Mouse (Mus musculus): Measurements from ENCODE around the gene Gmeb2. TPM values are rescaled to one million over a fixed set of nuclear protein-coding genes. Genes with fewer than 3 reads are reported as not detected.

Gmeb2 gene
- 11.1 TPM for polyA plus RNA-seq (2015; fragmentation: Illumina TruSeq; extraction: RNeasy Lipid Tissue Mini Kit (QIAGEN cat#74804); ENCODE audit: insufficient read depth, low read depth, low replicate concordance)

GRCm38 (mm10) chr2:181287958-181288350, at the start of gene Gmeb2:
Gmeb2 (minus strand) TSS chr2:181288035.

GRCm38 (mm10) chr2:181319248-181320102, 31.6 kb upstream of the Gmeb2 start, which contains the start of gene Rtel1:
Rtel1 (plus strand) TSS chr2:181319739.

DNA sequence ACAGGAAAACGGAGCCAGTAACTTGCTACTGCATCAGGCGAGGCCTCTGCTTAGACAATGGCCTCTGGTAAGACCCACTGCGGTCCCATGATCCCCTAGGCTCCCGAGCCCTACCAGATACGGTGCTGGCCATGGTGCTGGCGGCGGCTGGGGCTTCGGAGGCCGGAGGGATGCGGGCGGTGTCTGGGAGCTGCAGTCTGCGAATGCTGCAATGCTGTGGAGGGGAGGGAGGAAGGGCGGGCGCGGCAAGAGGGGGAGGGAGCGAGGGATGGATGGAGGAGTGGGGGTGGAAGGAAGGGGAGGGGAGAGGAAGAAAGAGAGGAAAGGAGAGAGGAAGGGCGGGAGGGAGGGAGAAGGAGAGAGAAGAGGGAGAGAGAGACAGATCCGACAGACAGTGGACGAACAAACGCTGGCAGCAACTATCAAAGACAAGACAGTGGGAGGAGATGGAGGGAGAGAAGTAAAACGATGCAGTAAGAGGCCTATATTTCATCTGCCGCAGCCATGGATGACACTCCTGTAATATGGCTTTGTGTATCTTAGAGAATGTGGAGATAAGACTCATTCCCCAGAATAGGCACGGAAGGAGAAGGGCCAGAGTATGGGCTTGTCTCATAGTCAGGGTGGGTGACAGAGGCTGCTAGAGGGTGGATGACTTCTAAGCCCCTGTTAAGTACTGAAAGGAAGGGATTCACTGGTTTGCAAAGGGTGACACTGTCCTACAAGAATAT, 26.4 kb upstream of the Gmeb2 start, which contains the start of gene Stmn3:
TSS of gene Stmn3 (minus strand) at position 421 of the 731 bp plus-strand sequence.

DNA sequence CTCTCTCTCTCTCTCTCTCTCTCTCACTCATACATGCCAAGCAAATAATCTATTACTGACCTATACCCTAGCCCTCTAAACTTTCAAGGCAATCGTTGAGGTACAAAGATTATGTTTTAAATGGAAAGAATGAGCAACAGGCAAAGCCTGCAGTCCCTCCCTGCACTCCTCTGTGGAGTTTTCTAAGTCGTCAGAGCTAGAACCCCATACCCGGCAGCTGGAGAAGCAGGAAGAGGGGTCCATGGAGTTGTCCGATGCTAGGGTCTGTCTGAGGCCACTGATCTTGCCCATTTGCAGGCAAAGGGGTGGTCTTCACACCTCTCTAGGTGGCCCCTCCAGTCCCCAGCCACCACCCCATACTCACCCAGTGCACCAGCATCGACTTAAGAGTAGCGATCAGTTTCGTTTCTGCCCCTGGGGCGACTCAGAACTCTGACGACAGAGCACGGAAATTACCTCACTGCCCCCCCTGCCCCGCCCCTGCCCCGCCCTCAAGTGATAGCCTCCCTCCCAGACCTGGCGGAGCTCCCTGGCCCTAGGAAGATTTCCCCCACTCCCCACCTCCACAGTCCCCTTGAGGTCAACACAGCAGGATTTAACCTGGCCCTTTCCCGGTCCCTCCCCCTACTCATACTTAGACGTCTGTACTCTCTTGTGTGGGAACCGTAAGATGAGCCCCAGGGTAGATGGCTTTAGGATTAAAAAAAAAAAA, 46.1 kb downstream of the Gmeb2 start, which contains the start of gene Helz2:
TSS of gene Helz2 (minus strand) at position 426 of the 712 bp plus-strand sequence.

DNA sequence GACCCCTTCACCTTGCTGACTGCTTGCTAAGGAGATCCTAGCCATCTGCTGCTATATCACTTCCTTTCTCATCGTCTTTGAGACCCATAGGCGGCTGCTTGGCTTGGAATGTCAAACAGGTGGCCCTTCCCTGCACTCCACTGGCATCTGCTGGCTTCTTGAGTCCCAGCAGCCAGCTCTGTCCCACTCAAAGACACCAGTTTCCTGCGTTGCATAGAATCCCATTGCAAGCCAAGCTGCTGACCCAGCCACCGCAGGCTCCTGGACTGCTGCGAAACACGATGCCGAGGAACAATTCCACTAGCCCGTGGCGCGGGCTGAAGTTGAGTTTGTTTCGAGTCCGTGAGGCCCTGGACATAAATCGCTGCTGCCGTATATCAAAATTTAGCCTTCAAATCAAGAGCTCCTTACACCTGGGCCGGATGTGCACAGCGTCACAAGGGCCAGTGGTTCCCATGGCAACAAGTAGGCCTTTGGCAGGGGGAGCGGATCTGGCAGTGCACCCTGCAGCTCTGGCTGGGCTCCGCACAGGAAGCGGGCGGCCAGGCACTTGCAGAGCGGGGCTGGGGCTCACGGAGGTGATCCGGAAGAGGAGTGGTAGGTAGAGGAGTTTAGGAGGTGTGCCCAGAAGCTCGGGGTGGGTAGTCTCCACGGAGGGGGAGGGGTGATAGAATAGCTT, 68.2 kb downstream of the Gmeb2 start, which contains the start of gene Fndc11:
TSS of gene Fndc11 (plus strand) at position 476 of the 679 bp plus-strand sequence.

DNA sequence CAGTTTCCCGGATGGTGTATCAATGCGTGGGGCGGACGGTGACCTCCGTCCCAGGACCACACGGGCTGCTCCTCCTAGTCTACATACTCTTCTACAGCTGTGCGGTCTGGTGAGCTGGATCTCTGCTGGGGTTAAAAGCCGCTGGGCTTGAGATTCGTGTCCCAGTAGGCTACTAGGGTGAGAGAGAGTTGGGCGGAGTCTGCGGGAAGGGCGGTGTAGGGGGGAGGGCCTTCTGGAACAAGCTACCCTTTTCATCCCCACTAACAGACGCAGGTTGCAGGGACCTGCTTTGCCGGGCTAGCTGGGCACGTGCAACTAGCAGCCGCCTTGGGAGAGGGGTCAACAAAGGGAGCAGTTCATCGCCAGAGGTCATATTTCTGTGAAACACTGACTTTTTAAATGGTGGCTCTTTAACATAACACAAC, 74.8 kb downstream of the Gmeb2 start, which contains the start of gene Srms:
TSS of gene Srms (minus strand) at position 165 of the 425 bp plus-strand sequence.

DNA sequence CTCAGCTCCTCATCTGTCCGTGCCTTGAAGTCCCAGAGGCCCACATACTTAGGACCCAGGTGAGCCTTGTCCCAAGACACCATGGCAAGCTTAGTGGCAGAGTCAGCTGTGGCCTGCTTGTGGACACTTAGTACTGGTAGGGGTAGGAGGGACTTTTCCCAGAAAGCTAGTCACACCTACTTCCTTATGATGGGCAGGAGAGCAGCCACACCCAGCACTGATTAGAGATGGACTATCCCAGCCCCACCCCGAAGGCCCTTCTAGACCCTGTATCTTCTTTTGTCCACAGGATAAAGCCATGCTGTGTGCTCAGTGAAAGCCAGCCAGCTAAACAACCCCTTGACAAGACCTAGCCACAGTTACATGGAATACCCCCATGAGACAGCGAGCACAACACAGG, 85.4 kb downstream of the Gmeb2 start, which contains the start of gene Ptk6:
TSS of gene Ptk6 (minus strand) at position 368 of the 400 bp plus-strand sequence.

Other genes starting within 250 kb of the Gmeb2 start
- not detected for gene Chrna4, start 244.5 kb downstream of the Gmeb2 start, polyA plus RNA-seq (2015; fragmentation: Illumina TruSeq; extraction: RNeasy Lipid Tissue Mini Kit (QIAGEN cat#74804); ENCODE audit: insufficient read depth, low read depth, low replicate concordance)
- gene Kcnq2, start 152.7 kb downstream of the Gmeb2 start, polyA plus RNA-seq (2015; fragmentation: Illumina TruSeq; extraction: RNeasy Lipid Tissue Mini Kit (QIAGEN cat#74804); ENCODE audit: insufficient read depth, low read depth, low replicate concordance), result 0.20 TPM
- gene Eef1a2, start 131.0 kb downstream of the Gmeb2 start, polyA plus RNA-seq (2015; fragmentation: Illumina TruSeq; extraction: RNeasy Lipid Tissue Mini Kit (QIAGEN cat#74804); ENCODE audit: insufficient read depth, low read depth, low replicate concordance), result 1.8 TPM
- 43.4 TPM for gene Ppdpf, start 100.8 kb downstream of the Gmeb2 start, polyA plus RNA-seq (2015; fragmentation: Illumina TruSeq; extraction: RNeasy Lipid Tissue Mini Kit (QIAGEN cat#74804); ENCODE audit: insufficient read depth, low read depth, low replicate concordance)
- 0.22 TPM for gene Ptk6, start 85.2 kb downstream of the Gmeb2 start, polyA plus RNA-seq (2015; fragmentation: Illumina TruSeq; extraction: RNeasy Lipid Tissue Mini Kit (QIAGEN cat#74804); ENCODE audit: insufficient read depth, low read depth, low replicate concordance)
- not detected for gene Srms, start 74.8 kb downstream of the Gmeb2 start, polyA plus RNA-seq (2015; fragmentation: Illumina TruSeq; extraction: RNeasy Lipid Tissue Mini Kit (QIAGEN cat#74804); ENCODE audit: insufficient read depth, low read depth, low replicate concordance)
- gene Fndc11, start 68.0 kb downstream of the Gmeb2 start, polyA plus RNA-seq (2015; fragmentation: Illumina TruSeq; extraction: RNeasy Lipid Tissue Mini Kit (QIAGEN cat#74804); ENCODE audit: insufficient read depth, low read depth, low replicate concordance), result not detected
- gene Helz2, start 46.0 kb downstream of the Gmeb2 start, polyA plus RNA-seq (2015; fragmentation: Illumina TruSeq; extraction: RNeasy Lipid Tissue Mini Kit (QIAGEN cat#74804); ENCODE audit: insufficient read depth, low read depth, low replicate concordance), result 6.5 TPM
- gene Stmn3, start 26.5 kb upstream of the Gmeb2 start, polyA plus RNA-seq (2015; fragmentation: Illumina TruSeq; extraction: RNeasy Lipid Tissue Mini Kit (QIAGEN cat#74804); ENCODE audit: insufficient read depth, low read depth, low replicate concordance), result 2.3 TPM
- 12.2 TPM for gene Rtel1, start 31.7 kb upstream of the Gmeb2 start, polyA plus RNA-seq (2015; fragmentation: Illumina TruSeq; extraction: RNeasy Lipid Tissue Mini Kit (QIAGEN cat#74804); ENCODE audit: insufficient read depth, low read depth, low replicate concordance)
- 10.8 TPM for gene Zgpat, start 76.9 kb upstream of the Gmeb2 start, polyA plus RNA-seq (2015; fragmentation: Illumina TruSeq; extraction: RNeasy Lipid Tissue Mini Kit (QIAGEN cat#74804); ENCODE audit: insufficient read depth, low read depth, low replicate concordance)
- gene Arfrp1, start 77.4 kb upstream of the Gmeb2 start, polyA plus RNA-seq (2015; fragmentation: Illumina TruSeq; extraction: RNeasy Lipid Tissue Mini Kit (QIAGEN cat#74804); ENCODE audit: insufficient read depth, low read depth, low replicate concordance), result 23.0 TPM
- gene Lime1, start 92.0 kb upstream of the Gmeb2 start, polyA plus RNA-seq (2015; fragmentation: Illumina TruSeq; extraction: RNeasy Lipid Tissue Mini Kit (QIAGEN cat#74804); ENCODE audit: insufficient read depth, low read depth, low replicate concordance), result 31.4 TPM
- gene Zbtb46, start 171.4 kb upstream of the Gmeb2 start, polyA plus RNA-seq (2015; fragmentation: Illumina TruSeq; extraction: RNeasy Lipid Tissue Mini Kit (QIAGEN cat#74804); ENCODE audit: insufficient read depth, low read depth, low replicate concordance), result 5.8 TPM
- not detected for gene Abhd16b, start 205.2 kb upstream of the Gmeb2 start, polyA plus RNA-seq (2015; fragmentation: Illumina TruSeq; extraction: RNeasy Lipid Tissue Mini Kit (QIAGEN cat#74804); ENCODE audit: insufficient read depth, low read depth, low replicate concordance)
- gene Tpd52l2, start 209.1 kb upstream of the Gmeb2 start, polyA plus RNA-seq (2015; fragmentation: Illumina TruSeq; extraction: RNeasy Lipid Tissue Mini Kit (QIAGEN cat#74804); ENCODE audit: insufficient read depth, low read depth, low replicate concordance), result 18.3 TPM
- gene Dnajc5, start 232.4 kb upstream of the Gmeb2 start, polyA plus RNA-seq (2015; fragmentation: Illumina TruSeq; extraction: RNeasy Lipid Tissue Mini Kit (QIAGEN cat#74804); ENCODE audit: insufficient read depth, low read depth, low replicate concordance), result 9.5 TPM

Measured in pancreas, adult 10 weeks (tissue).